ENCODE assay signal across 9 mouse cellular contexts in genomic region chr17:53587074-53587851, GRCm38 (mm10). TPM values are rescaled to one million over a fixed set of nuclear protein-coding genes. Genes with fewer than 3 reads are reported as not detected.
DNase-seq lines count a peak whose midpoint lies in the region; ATAC-seq lines count a peak whose summit lies in the region.
"Had no signal": no experiment of that assay in that cellular context is flagged by ENCODE, and none has a peak within 500 bp of the region (broad histone marks: within the 10 kb centered on the region; RNA-seq: fewer than 3 reads in every experiment).

No protein-coding gene starts in this region.

- no peak overlapping the region for H3K9ac ChIP-seq in embryonic facial prominence, embryonic 15.5 days
- H3K9ac ChIP-seq in kidney, embryonic 15.5 days, result no peak overlapping the region
- peak overlapping the region; percentile 52 for H3K9ac ChIP-seq in liver, embryonic 13.5 days
- no peak overlapping the region for H3K9ac ChIP-seq in neural tube, embryonic 12.5 days
- H3K9ac ChIP-seq: embryonic facial prominence, embryonic 12.5 days had no signal

- no peak overlapping the region for H3K4me2 ChIP-seq in embryonic facial prominence, embryonic 15.5 days (replicated peaks)
- H3K4me2 ChIP-seq in kidney, embryonic 15.5 days, result no peak overlapping the region
- H3K4me2 ChIP-seq in liver, embryonic 13.5 days, result peak overlapping the region; percentile 45
- no peak overlapping the region for H3K4me2 ChIP-seq in neural tube, embryonic 12.5 days (replicated peaks)
- H3K4me2 ChIP-seq: embryonic facial prominence, embryonic 12.5 days had no signal

- H3K9me3 ChIP-seq in embryonic facial prominence, embryonic 15.5 days (replicated peaks), result no peaks in the 10 kb centered on the region
- H3K9me3 ChIP-seq in kidney, embryonic 15.5 days (replicated peaks), result no peaks in the 10 kb centered on the region
- H3K9me3 ChIP-seq in liver, embryonic 13.5 days (replicated peaks), result no peaks in the 10 kb centered on the region
- no peaks in the 10 kb centered on the region for H3K9me3 ChIP-seq in neural tube, embryonic 12.5 days
- H3K9me3 ChIP-seq: embryonic facial prominence, embryonic 12.5 days had no signal

- H3K27me3 ChIP-seq in embryonic facial prominence, embryonic 15.5 days, result no peaks in the 10 kb centered on the region
- H3K27me3 ChIP-seq in kidney, embryonic 15.5 days, result no peaks in the 10 kb centered on the region
- no peaks in the 10 kb centered on the region for H3K27me3 ChIP-seq in liver, embryonic 13.5 days
- no peaks in the 10 kb centered on the region for H3K27me3 ChIP-seq in neural tube, embryonic 12.5 days (replicated peaks)
- H3K27me3 ChIP-seq: embryonic facial prominence, embryonic 12.5 days had no signal

- peak; percentile 64 for ATAC-seq in embryonic facial prominence, embryonic 15.5 days (ENCODE audit: insufficient number of reproducible peaks, low FRiP score, low TSS enrichment, low read depth)
- peak; percentile 76 for ATAC-seq in kidney, embryonic 15.5 days (replicated peaks; ENCODE audit: low FRiP score)
- peak; percentile 93 for ATAC-seq in liver, embryonic 13.5 days (ENCODE audit: low read depth)
- peak; percentile 74 for ATAC-seq in neural tube, embryonic 12.5 days (ENCODE audit: low FRiP score, low read depth)

- H3K27ac ChIP-seq in embryonic facial prominence, embryonic 15.5 days (replicated peaks), result peak overlapping the region; percentile 67
- no peak overlapping the region for H3K27ac ChIP-seq in kidney, embryonic 15.5 days
- peak overlapping the region; percentile 78 for H3K27ac ChIP-seq in liver, embryonic 13.5 days
- H3K27ac ChIP-seq in neural tube, embryonic 12.5 days, result no peak overlapping the region
- H3K27ac ChIP-seq: embryonic facial prominence, embryonic 12.5 days had no signal

- peak; percentile 99 for DNase-seq in 416B (ENCODE audit: low read depth)
- DNase-seq in adrenal gland, adult (ENCODE audit: inconsistent age in 2 of 2, low spot score in 1 of 2), result peak; percentile 96 to 99
- DNase-seq in heart, adult 9 months (ENCODE audit: low spot score in 2 of 2), result peak; percentile 88 to 94
- DNase-seq in liver, embryonic 13.5 days, result peak; percentile 58
- DNase-seq in testis, postnatal 10 days (ENCODE audit: low spot score), result peak; percentile 92

- H3K4me1 ChIP-seq in embryonic facial prominence, embryonic 15.5 days, result peaks cover 10% of the 10 kb centered on the region
- H3K4me1 ChIP-seq in kidney, embryonic 15.5 days, result peaks cover 14% of the 10 kb centered on the region
- peaks cover 47% of the 10 kb centered on the region for H3K4me1 ChIP-seq in liver, embryonic 13.5 days (replicated peaks)
- H3K4me1 ChIP-seq in neural tube, embryonic 12.5 days, result 0 out of 2 replicates have a peak, but pooled peaks cover 4% of the 10 kb centered on the region

- no peaks in the 10 kb centered on the region for H3K36me3 ChIP-seq in embryonic facial prominence, embryonic 15.5 days
- H3K36me3 ChIP-seq in kidney, embryonic 15.5 days, result no peaks in the 10 kb centered on the region
- peaks cover 3% of the 10 kb centered on the region; the same call in 1 of the 2 replicates for H3K36me3 ChIP-seq in liver, embryonic 13.5 days
- no peaks in the 10 kb centered on the region for H3K36me3 ChIP-seq in neural tube, embryonic 12.5 days
- H3K36me3 ChIP-seq: embryonic facial prominence, embryonic 12.5 days had no signal

- no peak overlapping the region for H3K4me3 ChIP-seq in embryonic facial prominence, embryonic 15.5 days (replicated peaks)
- H3K4me3 ChIP-seq in kidney, embryonic 15.5 days (replicated peaks), result no peak overlapping the region
- H3K4me3 ChIP-seq in liver, embryonic 13.5 days (replicated peaks), result peak overlapping the region; percentile 24
- H3K4me3 ChIP-seq in neural tube, embryonic 12.5 days, result no peak overlapping the region
- H3K4me3 ChIP-seq: embryonic facial prominence, embryonic 12.5 days had no signal

- 34% methylated on average over 14 of the region's 14 CpGs for WGBS in embryonic facial prominence, embryonic 15.5 days
- 53% methylated on average over 14 of the region's 14 CpGs for WGBS in kidney, embryonic 15.5 days
- 22% methylated on average over 14 of the region's 14 CpGs for WGBS in liver, embryonic 13.5 days (ENCODE audit: insufficient replicate concordance)
- WGBS in neural tube, embryonic 12.5 days, result 60% methylated on average over 14 of the region's 14 CpGs

RNA-seq across cellular contexts. Expression of gene Kat2b, which starts 20.6 kb away (rescaled TPM):
- 6.9 and 7.0 TPM in 2 replicates for polyA plus RNA-seq in embryonic facial prominence, embryonic 15.5 days (2015; fragmentation: Nextera tagmentation; extraction: Ambion mirVana)
- polyA plus RNA-seq in kidney, embryonic 15.5 days (2015; fragmentation: Nextera tagmentation; extraction: Ambion mirVana), result 3.8 and 4.4 TPM in 2 replicates
- 4.6 and 5.1 TPM in 2 replicates for polyA plus RNA-seq in liver, embryonic 13.5 days (2015; fragmentation: Nextera tagmentation; extraction: Ambion mirVana)
- polyA plus RNA-seq in neural tube, embryonic 12.5 days (2016; fragmentation: Nextera tagmentation; extraction: Ambion mirVana), result 3.9 and 7.1 TPM in 2 replicates

RNA-seq across cellular contexts. Expression of gene Pp2d1, which starts 48.0 kb away (rescaled TPM):
- 0.18 and 0.43 TPM in 2 replicates for polyA plus RNA-seq in embryonic facial prominence, embryonic 15.5 days (2015; fragmentation: Nextera tagmentation; extraction: Ambion mirVana)
- polyA plus RNA-seq in kidney, embryonic 15.5 days (2015; fragmentation: Nextera tagmentation; extraction: Ambion mirVana), result 0.17 and 0.21 TPM in 2 replicates
- polyA plus RNA-seq in liver, embryonic 13.5 days (2015; fragmentation: Nextera tagmentation; extraction: Ambion mirVana), result 0.08 and 0.09 TPM in 2 replicates
- 0.30 and 0.45 TPM in 2 replicates for polyA plus RNA-seq in neural tube, embryonic 12.5 days (2016; fragmentation: Nextera tagmentation; extraction: Ambion mirVana)

Comparison
In these comparisons a context has a peak if more than half of its experiments do, and no peak if none do; other contexts are left out.
1. H3K27ac ChIP-seq: peak in embryonic facial prominence, embryonic 15.5 days (single experiment) and liver, embryonic 13.5 days (single experiment); none in kidney, embryonic 15.5 days (single experiment) and neural tube, embryonic 12.5 days (single experiment).
2. Peak in every context shown above with its lines, with median percentiles within 50 percentile points of each other: DNase-seq and ATAC-seq.